26 mouse cellular contexts compared by ENCODE assay signal in genomic region chr16:16913440-16913839, GRCm38 (mm10). TPM values are rescaled to one million over a fixed set of nuclear protein-coding genes. Genes with fewer than 3 reads are reported as not detected.
DNase-seq lines count a peak whose midpoint lies in the region; ATAC-seq and TF ChIP-seq lines count a peak whose summit lies in the region.
"Had no signal": no experiment of that assay in that cellular context is flagged by ENCODE, and none has a peak within 500 bp of the region (broad histone marks: within the 10 kb centered on the region; RNA-seq: fewer than 3 reads in every experiment).

No protein-coding gene starts in this region.

- no peaks in the 10 kb centered on the region for H3K4me1 ChIP-seq in stomach, postnatal 0 days (replicated peaks; ENCODE audit: control insufficient read depth, insufficient read depth)
- H3K4me1 ChIP-seq: embryonic facial prominence, embryonic 12.5 days had no signal

- H3K4me3 ChIP-seq in layer of hippocampus, adult 2 months: no peak overlapping the region
- no peak overlapping the region for H3K4me3 ChIP-seq in stomach, postnatal 0 days (ENCODE audit: low read depth, low read length)
- H3K4me3 ChIP-seq: embryonic facial prominence, embryonic 10.5 days; embryonic facial prominence, embryonic 12.5 days; erythroblast, embryonic 14.5 days; forebrain, embryonic 10.5 days; forebrain, embryonic 12.5 days had no signal

- TF ChIP-seq EP300 in stomach, postnatal 0 days (optimal IDR thresholded peaks at IDR 0.05): no peak

- H3K9me3 ChIP-seq in stomach, postnatal 0 days (ENCODE audit: control insufficient read depth, low read length): no peaks in the 10 kb centered on the region
- H3K9me3 ChIP-seq: embryonic facial prominence, embryonic 10.5 days; embryonic facial prominence, embryonic 12.5 days; forebrain, embryonic 10.5 days; forebrain, embryonic 12.5 days had no signal

- TF ChIP-seq CTCF in layer of hippocampus, adult 2 months (conservative IDR thresholded peaks at IDR 0.05): no peak
- TF ChIP-seq CTCF in stomach, postnatal 0 days (IDR thresholded peaks at IDR 0.05; ENCODE audit: low read depth): no peak

- H3K36me3 ChIP-seq in stomach, postnatal 0 days (ENCODE audit: control insufficient read depth, insufficient read depth, low read length): peaks cover 20% of the 10 kb centered on the region

- 40% methylated on average over 1 of the region's 1 CpGs for WGBS in stomach, postnatal 0 days

- H3K4me2 ChIP-seq in stomach, postnatal 0 days (replicated peaks; ENCODE audit: low read depth): no peak overlapping the region
- H3K4me2 ChIP-seq: embryonic facial prominence, embryonic 12.5 days; forebrain, embryonic 12.5 days had no signal

- H3K9ac ChIP-seq in stomach, postnatal 0 days (ENCODE audit: low read length): 0 out of 2 replicates have a peak overlapping the region, but pooled peaks have one; percentile 13
- H3K9ac ChIP-seq: embryonic facial prominence, embryonic 12.5 days; forebrain, embryonic 12.5 days had no signal

- peak overlapping the region; percentile 6; the same call in 1 of the 2 replicates for H3K27ac ChIP-seq in layer of hippocampus, adult 2 months
- no peak overlapping the region for H3K27ac ChIP-seq in stomach, postnatal 0 days (replicated peaks)
- H3K27ac ChIP-seq: embryonic facial prominence, embryonic 10.5 days; embryonic facial prominence, embryonic 12.5 days; forebrain, embryonic 10.5 days; forebrain, embryonic 12.5 days had no signal

- ATAC-seq in stomach, postnatal 0 days (ENCODE audit: low FRiP score, low TSS enrichment): no peak
- ATAC-seq: forebrain, embryonic 14.5 days; forebrain, embryonic 16.5 days had no signal

- no peaks in the 10 kb centered on the region for H3K27me3 ChIP-seq in stomach, postnatal 0 days (ENCODE audit: control insufficient read depth, insufficient read depth, low read length)
- H3K27me3 ChIP-seq: embryonic facial prominence, embryonic 12.5 days; forebrain, embryonic 12.5 days had no signal

- DNase-seq in layer of hippocampus, adult 2 months (ENCODE audit: low spot score in 2 of 2): no peak
- no peak for DNase-seq in layer of hippocampus, adult 8-10 months (ENCODE audit: low spot score in 2 of 2)
- peak; percentile 66 for DNase-seq in NIH3T3 (ENCODE audit: low read depth)
- peak; percentile 73 for DNase-seq in brain, adult 2 months (ENCODE audit: low read depth, low spot score)
- no peak for DNase-seq in stomach, postnatal 0 days (ENCODE audit: low spot score)
- no peak for DNase-seq in cerebellum, postnatal 36 days
- DNase-seq in cerebellum, adult 8-10 months: no peak
- DNase-seq in Muller cell, postnatal 12 days (ENCODE audit: inconsistent ontology term): no peak
- DNase-seq: adrenal gland, adult 2 months; adrenal gland, postnatal 10 days; adrenal gland, postnatal 25 days; cerebellum, adult 11-12 months; cerebellum, adult 2 months; cerebellum, adult 9-11 months; cerebellum, postnatal 14 days had no signal

RNA-seq across cellular contexts. Expression of gene Ppm1f, which starts 17.2 kb away (rescaled TPM):
- 10 to 100 TPM; 45.5 to 51.4 TPM for total RNA-seq in layer of hippocampus, adult 2 months (2021)
- 10 to 100 TPM; 46.5 to 59.4 (median 51.9) TPM for total RNA-seq in layer of hippocampus, adult 8-10 months (2022)
- 5.5 and 6.0 TPM in 2 replicates for polyA plus RNA-seq in stomach, postnatal 0 days (2015; fragmentation: Nextera tagmentation; extraction: Ambion mirVana)

RNA-seq across cellular contexts. Expression of gene Vpreb1, which starts 42.8 kb away (rescaled TPM):
- under 1 TPM; 0.49 to 0.51 TPM for total RNA-seq in layer of hippocampus, adult 2 months (2021)
- total RNA-seq in layer of hippocampus, adult 8-10 months (2022): 1 to 10 TPM in 1 of 4 experiments, not detected in 3; 1.9 TPM
- polyA plus RNA-seq in stomach, postnatal 0 days (2015; fragmentation: Nextera tagmentation; extraction: Ambion mirVana): 0.91 and 1.1 TPM in 2 replicates
- total RNA-seq: MEL had no signal
- polyA plus RNA-seq: cerebellum, adult 2 months had no signal

RNA-seq across cellular contexts. Expression of gene Top3b, which starts 42.9 kb away (rescaled TPM):
- total RNA-seq in layer of hippocampus, adult 2 months (2021): 10 to 100 TPM; 69.9 to 75.5 TPM
- 10 to 100 TPM; 68.6 to 86.2 (median 73.0) TPM for total RNA-seq in layer of hippocampus, adult 8-10 months (2022)
- 29.4 and 33.6 TPM in 2 replicates for polyA plus RNA-seq in stomach, postnatal 0 days (2015; fragmentation: Nextera tagmentation; extraction: Ambion mirVana)

RNA-seq across cellular contexts. Expression of gene Igll1, which starts 49.7 kb away (rescaled TPM):
- not detected for total RNA-seq in layer of hippocampus, adult 2 months (2021)
- total RNA-seq in layer of hippocampus, adult 8-10 months (2022): not detected
- 0.19 TPM in 1 of 2 replicates, not detected in the other for polyA plus RNA-seq in stomach, postnatal 0 days (2015; fragmentation: Nextera tagmentation; extraction: Ambion mirVana)
- total RNA-seq: adrenal gland, adult 2 months; adrenal gland, postnatal 25 days; adrenal gland, postnatal 4 days; MEL had no signal
- polyA plus RNA-seq: adrenal gland, adult 2 months; C2C12; cerebellum, adult 2 months; cortical plate, adult 2 months; embryonic facial prominence, embryonic 10.5 days; embryonic facial prominence, embryonic 12.5 days; erythroblast, embryonic 14.5 days; forebrain, embryonic 14.5 days had no signal

Comparison
In these comparisons a context has a peak if more than half of its experiments do, and no peak if none do; other contexts are left out.
1. DNase-seq: peak in NIH3T3 (single experiment) and brain, adult 2 months (single experiment); none in layer of hippocampus, adult 2 months (0 of 2), layer of hippocampus, adult 8-10 months (0 of 2), stomach, postnatal 0 days (single experiment), cerebellum, postnatal 36 days (0 of 2), cerebellum, adult 8-10 months (single experiment) and Muller cell, postnatal 12 days (single experiment).